Mouse (Mus musculus) megakaryocyte, adult 5-6 weeks (primary cell): ENCODE measurements around the gene Clasp2. TPM values are rescaled to one million over a fixed set of nuclear protein-coding genes. Genes with fewer than 3 reads are reported as not detected.

Experiments
- ATAC-seq: 2 replicates; pipeline ENCODE4 v1.8.0; 2016; ENCODE audit warnings: mild to moderate bottlenecking, inconsistent platforms; ENCODE audit not compliant: poor library complexity, severe bottlenecking
- total RNA-seq, 2 experiments: library from RNA; stranded (forward) in 1 of 2; stranded (reverse) in 1 of 2; fragments of 153-499, 151-499 nt in 1 of 2; fragments of 221-1000, 200-1000 nt in 1 of 2; gene quantifications; 2 replicates each; pipeline versions ENCODE4 v1.2.3 to v1.2.4; 2015 to 2017

The Clasp2 gene
- total RNA-seq, 2 experiments from 2014 or later, result 32.2 TPM

GRCm38 (mm10) chr9:113929676-113930075, 188.4 kb downstream of the Clasp2 start:
- no peak for ATAC-seq

- peak; percentile 84 for ATAC-seq
Measured at GRCm38 (mm10) chr9:113930534-113931374, 189.5 kb downstream of the Clasp2 start, which contains the start of gene Ubp1. TSS of gene Ubp1 (plus strand) at chr9:113930934.

GRCm38 (mm10) chr9:113931375-113932099, 190.3 kb downstream of the Clasp2 start:
- no peak for ATAC-seq

GRCm38 (mm10) chr9:113932100-113932470, 190.8 kb downstream of the Clasp2 start:
- ATAC-seq, result peak; percentile 6; the same call in 1 of the 2 replicates

GRCm38 (mm10) chr9:113932501-113932900, 191.2 kb downstream of the Clasp2 start:
- no peak for ATAC-seq

- no peak for ATAC-seq
Measured at GRCm38 (mm10) chr9:113935638-113936037, 194.4 kb downstream of the Clasp2 start.

- ATAC-seq, result no peak
Measured at GRCm38 (mm10) chr9:113939063-113939850, 198.0 kb downstream of the Clasp2 start.

- ATAC-seq, result peak; percentile 96
Measured at GRCm38 (mm10) chr9:113941103-113941805, 200.0 kb downstream of the Clasp2 start.

GRCm38 (mm10) chr9:113943372-113943771, 202.1 kb downstream of the Clasp2 start:
- ATAC-seq, result no peak

GRCm38 (mm10) chr9:113947216-113947615, 205.9 kb downstream of the Clasp2 start:
- ATAC-seq, result no peak

GRCm38 (mm10) chr9:113957777-113958176, 216.5 kb downstream of the Clasp2 start:
- ATAC-seq, result no peak

GRCm38 (mm10) chr9:113963718-113964117, 222.4 kb downstream of the Clasp2 start:
- ATAC-seq, result no peak

GRCm38 (mm10) chr9:113964415-113964814, 223.1 kb downstream of the Clasp2 start:
- ATAC-seq, result no peak

- no peak for ATAC-seq
Measured at GRCm38 (mm10) chr9:113966838-113967237, 225.6 kb downstream of the Clasp2 start.

GRCm38 (mm10) chr9:113968967-113969366, 227.7 kb downstream of the Clasp2 start:
- ATAC-seq, result peak; percentile 68

Other genes with a start within 250 kb of the Clasp2 start
- 152 and 166 TPM in 2 replicates for gene Pdcd6ip, start 33.2 kb upstream of the Clasp2 start, total RNA-seq (2015)
- 114 and 129 TPM in 2 replicates for gene Pdcd6ip, start 33.2 kb upstream of the Clasp2 start, total RNA-seq (2017)
- 59.3 and 63.4 TPM in 2 replicates for gene Ubp1, start 189.5 kb downstream of the Clasp2 start, total RNA-seq (2015)
- 65.0 and 70.5 TPM in 2 replicates for gene Ubp1, start 189.5 kb downstream of the Clasp2 start, total RNA-seq (2017)